9 mouse cellular contexts compared by ENCODE assay signal in the genomic region with DNA sequence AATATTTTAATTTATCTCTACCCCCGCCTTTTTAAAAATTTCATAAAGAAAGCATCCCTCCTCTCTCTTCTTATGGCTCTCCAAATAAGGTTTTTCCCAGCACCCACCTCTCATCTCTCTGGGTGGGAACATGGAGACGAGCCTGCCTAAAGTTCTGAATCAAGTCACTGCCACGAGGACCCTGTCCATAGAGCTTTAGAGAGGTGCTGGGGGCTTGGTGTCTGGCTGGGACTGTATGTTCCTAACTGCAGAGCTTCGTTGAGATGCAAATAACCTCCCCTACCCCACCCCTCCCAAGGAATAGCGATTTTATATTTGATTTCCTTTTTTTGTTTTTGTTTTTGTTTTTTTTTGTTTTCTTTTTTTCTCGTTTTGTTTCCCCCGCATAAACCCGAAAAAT.
DNase-seq lines count a peak whose midpoint lies in the region; ATAC-seq and TF ChIP-seq lines count a peak whose summit lies in the region.
"Had no signal": no experiment of that assay in that cellular context is flagged by ENCODE, and none has a peak within 500 bp of the region (broad histone marks: within the 10 kb centered on the region; RNA-seq: fewer than 3 reads in every experiment).

No protein-coding gene starts in this region.

- no peak for DNase-seq in ES-E14 (ENCODE audit: low read depth, low spot score)
- no peak for DNase-seq in hindbrain, embryonic 10.5 days (ENCODE audit: low spot score)
- no peak for DNase-seq in spleen, postnatal 14 days (ENCODE audit: low spot score in 2 of 2)
- DNase-seq in gastrocnemius, postnatal 25 days: no peak
- DNase-seq in kidney, postnatal 25 days: no peak
- DNase-seq: cerebellum, adult 9-10 months had no signal

- WGBS in heart, embryonic 15.5 days: 42% methylated on average over 8 of the region's 8 CpGs
- 33% methylated on average over 8 of the region's 8 CpGs for WGBS in heart, embryonic 12.5 days
- 17% methylated on average over 8 of the region's 8 CpGs for WGBS in hindbrain, embryonic 10.5 days
- WGBS in midbrain, embryonic 12.5 days: 6% methylated on average over 8 of the region's 8 CpGs

- no peaks in the 10 kb centered on the region for H3K27me3 ChIP-seq in heart, embryonic 15.5 days
- no peaks in the 10 kb centered on the region for H3K27me3 ChIP-seq in heart, embryonic 12.5 days (replicated peaks)
- H3K27me3 ChIP-seq in hindbrain, embryonic 10.5 days (ENCODE audit: insufficient read depth, poor library complexity, severe bottlenecking): no peaks in the 10 kb centered on the region
- H3K27me3 ChIP-seq in midbrain, embryonic 12.5 days: peaks cover 9% of the 10 kb centered on the region; the same call in 1 of the 2 replicates

- H3K27ac ChIP-seq in heart, embryonic 15.5 days: no peak overlapping the region
- no peak overlapping the region for H3K27ac ChIP-seq in heart, embryonic 12.5 days (ENCODE audit: poor library complexity, severe bottlenecking)
- peak overlapping the region; percentile 95 for H3K27ac ChIP-seq in ES-E14 (ENCODE audit: insufficient read depth, low read depth, low read length, poor library complexity, severe bottlenecking)
- peak overlapping the region; percentile 19; the same call in 1 of the 2 replicates for H3K27ac ChIP-seq in hindbrain, embryonic 10.5 days
- H3K27ac ChIP-seq in midbrain, embryonic 12.5 days (replicated peaks): peak overlapping the region; percentile 69

- peaks cover 13% of the 10 kb centered on the region for H3K4me1 ChIP-seq in heart, embryonic 15.5 days (replicated peaks)
- peaks cover 10% of the 10 kb centered on the region for H3K4me1 ChIP-seq in heart, embryonic 12.5 days (replicated peaks)
- H3K4me1 ChIP-seq in ES-E14 (ENCODE audit: control insufficient read depth in 2 of 2, insufficient read depth in 2 of 2, low read length in 2 of 2, poor library complexity in 1 of 2): peaks cover 7 to 16% of the 10 kb centered on the region in 2 experiments
- peaks cover 36% of the 10 kb centered on the region for H3K4me1 ChIP-seq in hindbrain, embryonic 10.5 days (replicated peaks)
- H3K4me1 ChIP-seq in midbrain, embryonic 12.5 days: peaks cover 37% of the 10 kb centered on the region

- no peak overlapping the region for H3K9ac ChIP-seq in heart, embryonic 15.5 days
- H3K9ac ChIP-seq in heart, embryonic 12.5 days: no peak overlapping the region
- H3K9ac ChIP-seq in ES-E14 (ENCODE audit: insufficient read depth, low read depth, low read length, poor library complexity, severe bottlenecking): peak overlapping the region; percentile 44; the same call in 1 of the 2 replicates
- no peak overlapping the region for H3K9ac ChIP-seq in midbrain, embryonic 12.5 days (replicated peaks)

- 0 out of 2 replicates have a peak overlapping the region, but pooled peaks have one; percentile 15 for H3K4me3 ChIP-seq in heart, embryonic 15.5 days
- H3K4me3 ChIP-seq in heart, embryonic 12.5 days: no peak overlapping the region
- peak overlapping the region in 1 of 2 experiments; percentile 18; a peak in 2 of 4 replicates for H3K4me3 ChIP-seq in ES-E14 (ENCODE audit: insufficient read depth in 1 of 2, low read depth in 1 of 2, low read length in 2 of 2, poor library complexity in 1 of 2, severe bottlenecking in 1 of 2)
- peak overlapping the region; percentile 18 for H3K4me3 ChIP-seq in hindbrain, embryonic 10.5 days
- no peak overlapping the region; the same call in 1 of the 2 replicates for H3K4me3 ChIP-seq in midbrain, embryonic 12.5 days

- in situ Hi-C loops in ES-E14 (cut with MboI; ENCODE audit: low sequenced_read_pairs in 2 of 2, unreplicated experiment in 2 of 2): no loop called here

- H3K9me3 ChIP-seq in heart, embryonic 15.5 days (replicated peaks): no peaks in the 10 kb centered on the region
- peaks cover 7% of the 10 kb centered on the region; the same call in 1 of the 2 replicates for H3K9me3 ChIP-seq in heart, embryonic 12.5 days (replicated peaks)
- no peaks in the 10 kb centered on the region for H3K9me3 ChIP-seq in ES-E14 (ENCODE audit: control insufficient read depth, insufficient read depth, low read depth, low read length)
- H3K9me3 ChIP-seq in hindbrain, embryonic 10.5 days: peaks cover 6% of the 10 kb centered on the region
- 0 out of 2 replicates have a peak, but pooled peaks cover 4% of the 10 kb centered on the region for H3K9me3 ChIP-seq in midbrain, embryonic 12.5 days

- no peak for ATAC-seq in heart, embryonic 15.5 days (replicated peaks; ENCODE audit: insufficient number of reproducible peaks, insufficient read depth, low FRiP score, low read depth)
- no peak for ATAC-seq in heart, embryonic 12.5 days (ENCODE audit: insufficient number of reproducible peaks, low FRiP score)
- peak; percentile 59; the same call in 1 of the 2 replicates for ATAC-seq in midbrain, embryonic 12.5 days (ENCODE audit: low FRiP score, low read depth)

- H3K4me2 ChIP-seq in heart, embryonic 15.5 days: peak overlapping the region; percentile 36
- no peak overlapping the region for H3K4me2 ChIP-seq in heart, embryonic 12.5 days
- peak overlapping the region; percentile 42 for H3K4me2 ChIP-seq in midbrain, embryonic 12.5 days (replicated peaks)

- H3K36me3 ChIP-seq in heart, embryonic 15.5 days: no peaks in the 10 kb centered on the region
- H3K36me3 ChIP-seq in heart, embryonic 12.5 days: peaks cover 21% of the 10 kb centered on the region
- H3K36me3 ChIP-seq in ES-E14 (ENCODE audit: control insufficient read depth, insufficient read depth, low read length, poor library complexity, severe bottlenecking): no peaks in the 10 kb centered on the region; the same call in 1 of the 2 replicates
- peaks cover 25% of the 10 kb centered on the region for H3K36me3 ChIP-seq in hindbrain, embryonic 10.5 days
- no peaks in the 10 kb centered on the region for H3K36me3 ChIP-seq in midbrain, embryonic 12.5 days

TF ChIP-seq in ES-E14, 5 proteins besides CTCF, POLR2A, EP300 and RAD21:
- TF ChIP-seq HCFC1 (IDR thresholded peaks at IDR 0.05; ENCODE audit: borderline replicate concordance, insufficient read depth, low read length) (no peak), CHD2 (IDR thresholded peaks at IDR 0.05; ENCODE audit: low read depth, low read length) (no peak), MAFK (IDR thresholded peaks at IDR 0.05; ENCODE audit: insufficient read depth, low read depth, low read length) (no peak), ZNF384 (IDR thresholded peaks at IDR 0.05; ENCODE audit: low read depth, low read length) (no peak), ZC3H11A (IDR thresholded peaks at IDR 0.05; ENCODE audit: borderline replicate concordance, low read depth, low read length) (no peak)

Comparison
In these comparisons a context has a peak if more than half of its experiments do, and no peak if none do; other contexts are left out.
1. H3K4me3 ChIP-seq: peak in heart, embryonic 15.5 days (single experiment) and hindbrain, embryonic 10.5 days (single experiment); none in heart, embryonic 12.5 days (single experiment) and midbrain, embryonic 12.5 days (single experiment).
2. H3K27ac ChIP-seq: peak in ES-E14 (single experiment), hindbrain, embryonic 10.5 days (single experiment) and midbrain, embryonic 12.5 days (single experiment); none in heart, embryonic 15.5 days (single experiment) and heart, embryonic 12.5 days (single experiment).